Mouse (Mus musculus) CD4-positive helper T cell, adult 2 months (primary cell): Measurements from ENCODE around the gene Rb1.

Experiments used
- DNase-seq: peaks from one replicate; pipeline ENCODE4 v3.0.0-alpha.2; 2012; ENCODE audit warnings: low read depth, missing footprints, low spot score

Rb1 gene

DNA sequence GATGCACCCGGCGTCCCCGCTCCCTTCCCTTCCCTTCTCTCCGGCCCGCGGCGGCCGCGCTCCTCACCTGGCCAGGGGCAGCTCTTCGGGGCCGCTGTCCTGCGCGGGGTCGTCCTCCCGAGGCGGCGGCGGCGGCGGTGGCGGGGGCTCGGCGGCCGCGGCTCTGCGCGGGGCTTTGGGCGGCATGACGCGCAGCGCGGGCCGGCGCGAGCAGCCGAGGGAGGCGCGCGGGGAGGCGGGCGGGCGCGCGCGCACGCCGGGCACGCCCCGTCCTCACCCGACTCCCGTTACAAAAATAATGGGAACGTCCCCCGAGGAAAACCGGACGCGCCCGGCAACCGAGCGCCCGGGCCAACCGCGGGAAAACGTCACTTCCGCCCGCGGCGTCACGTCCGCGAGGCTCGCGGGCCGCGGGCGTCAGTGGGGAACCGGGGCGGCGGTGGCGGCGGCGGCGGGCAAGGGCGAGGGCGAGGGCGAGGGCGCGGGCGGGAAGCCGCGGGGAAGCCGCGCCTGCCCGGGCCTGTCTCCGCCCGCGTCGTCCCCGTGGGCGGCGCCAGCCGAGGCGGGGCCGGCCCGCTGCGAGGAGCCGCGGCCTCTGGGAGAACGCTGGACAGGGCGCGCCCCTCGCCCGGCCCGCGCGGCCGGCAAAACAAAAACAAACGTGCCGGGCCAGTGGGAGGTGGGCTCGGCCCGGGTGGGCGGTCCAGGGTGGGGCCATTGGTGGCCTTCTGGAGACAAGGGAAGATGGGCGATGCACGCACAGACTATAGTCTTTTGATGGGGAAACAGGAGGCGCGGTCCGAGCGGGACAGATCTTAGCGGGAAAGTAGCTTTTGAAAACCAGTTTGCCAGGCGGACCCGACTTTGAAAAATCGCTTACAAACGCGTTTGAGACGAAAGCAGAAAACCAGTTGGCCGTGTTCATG lies at the start of gene Rb1:
Gene Rb1, minus strand, starts transcription at position 367 of the 926 bp plus-strand sequence.
- peak; percentile 89 for DNase-seq

GRCm38 (mm10) chr14:73374315-73374890 lies 48.8 kb upstream of the Rb1 start:
- no peak for DNase-seq

DNA sequence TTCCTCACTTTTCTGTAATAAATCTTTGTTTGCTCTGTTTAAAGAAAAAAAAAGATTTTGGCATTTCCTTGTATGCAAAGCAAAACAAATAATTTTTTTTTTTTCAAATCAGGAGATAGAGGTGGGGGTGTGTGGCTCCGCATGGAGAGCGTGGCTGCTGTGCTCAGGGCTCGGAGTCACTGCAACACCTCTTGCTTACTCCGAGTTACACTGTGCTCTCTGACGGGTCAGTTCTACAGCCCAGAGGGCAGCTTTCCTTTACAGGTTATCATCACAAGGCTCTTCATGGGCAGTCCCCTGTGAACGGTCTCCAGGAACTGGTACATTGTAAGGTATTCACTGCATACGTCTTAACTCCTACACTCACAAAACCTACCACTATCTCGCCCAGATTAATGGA lies 48.0 kb upstream of the Rb1 start:
- no peak for DNase-seq

DNA sequence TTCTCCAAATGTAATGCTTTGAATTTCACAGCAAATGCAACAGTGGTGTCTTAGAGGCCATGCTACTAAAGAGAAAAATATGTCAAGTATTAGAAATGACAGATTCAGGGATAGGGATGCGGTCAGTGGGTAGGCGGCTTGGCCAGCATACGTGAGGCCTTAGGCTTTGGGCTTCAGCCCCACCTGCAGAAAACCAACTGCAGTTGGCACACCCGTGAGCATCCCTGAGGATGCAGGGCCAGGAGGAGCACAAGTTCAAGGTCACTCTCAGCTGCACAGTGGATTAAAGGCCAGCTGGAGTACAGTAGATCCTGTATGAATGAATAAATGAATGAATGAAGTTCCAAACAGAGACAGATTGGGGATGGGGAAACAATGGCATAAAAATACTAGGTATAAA lies 47.4 kb upstream of the Rb1 start:
- no peak for DNase-seq

DNA sequence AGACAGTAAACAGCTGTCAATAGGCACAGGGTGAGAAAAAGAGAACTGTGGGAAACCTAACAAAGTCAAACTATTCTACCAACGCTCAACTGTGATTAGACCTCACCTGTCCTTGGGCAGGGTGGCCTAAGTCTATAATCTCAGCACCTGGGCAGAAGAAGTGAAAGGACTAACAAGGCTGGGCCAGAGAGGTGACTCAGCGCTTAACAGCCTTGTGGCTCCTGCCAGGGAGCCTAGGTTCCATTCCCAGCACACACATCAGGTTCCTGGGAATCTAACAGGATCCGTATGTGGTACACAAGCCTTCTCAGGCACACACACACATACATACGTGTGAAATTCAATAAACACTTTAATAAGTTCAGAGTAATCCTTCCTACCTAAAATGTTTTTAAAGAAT lies 46.0 kb upstream of the Rb1 start:
- DNase-seq = no peak

GRCm38 (mm10) chr14:73370695-73371372 lies 45.2 kb upstream of the Rb1 start:
- no peak for DNase-seq

- DNase-seq = no peak
Observed at GRCm38 (mm10) chr14:73370078-73370670, 44.6 kb upstream of the Rb1 start.

DNA sequence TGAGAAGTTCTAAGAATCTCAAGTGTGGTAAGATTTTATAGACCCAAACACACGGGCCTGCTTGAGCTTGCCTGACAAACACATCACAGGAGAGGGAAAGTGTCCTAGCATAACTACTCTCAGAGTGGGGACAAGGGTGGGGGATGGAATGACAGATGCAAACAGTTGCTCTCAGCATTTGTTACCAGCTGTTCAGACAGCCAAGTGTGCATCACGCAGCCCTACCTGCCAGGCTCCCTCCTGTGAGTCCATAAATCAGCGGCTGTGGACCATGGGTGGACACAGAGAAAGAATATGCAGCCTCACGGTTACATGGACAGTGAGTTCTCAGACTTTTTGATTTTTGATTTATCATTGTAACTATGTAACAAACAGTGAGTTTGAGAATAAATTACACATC lies 44.0 kb upstream of the Rb1 start:
- DNase-seq = no peak

- no peak for DNase-seq
Observed at GRCm38 (mm10) chr14:73368966-73369365, 43.3 kb upstream of the Rb1 start.

DNA sequence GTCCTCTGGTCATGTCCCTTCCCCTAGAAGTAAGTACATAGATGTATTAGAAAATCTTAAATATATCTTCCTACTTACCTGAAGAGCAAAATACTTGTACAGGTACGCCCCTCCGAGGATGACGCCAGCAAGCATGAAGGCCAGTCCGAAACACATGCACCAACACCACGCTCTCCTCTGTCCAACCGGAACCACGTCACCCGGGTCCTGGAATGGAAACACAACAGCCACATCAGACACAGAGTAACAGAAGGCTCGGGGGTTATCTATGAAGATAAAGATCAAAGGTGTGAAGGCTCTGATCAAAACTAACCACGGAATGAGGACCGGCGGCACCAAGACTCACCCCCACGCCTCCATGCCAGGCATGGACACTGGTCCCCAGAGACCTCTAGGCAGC lies 42.6 kb upstream of the Rb1 start:
- DNase-seq = no peak

DNA sequence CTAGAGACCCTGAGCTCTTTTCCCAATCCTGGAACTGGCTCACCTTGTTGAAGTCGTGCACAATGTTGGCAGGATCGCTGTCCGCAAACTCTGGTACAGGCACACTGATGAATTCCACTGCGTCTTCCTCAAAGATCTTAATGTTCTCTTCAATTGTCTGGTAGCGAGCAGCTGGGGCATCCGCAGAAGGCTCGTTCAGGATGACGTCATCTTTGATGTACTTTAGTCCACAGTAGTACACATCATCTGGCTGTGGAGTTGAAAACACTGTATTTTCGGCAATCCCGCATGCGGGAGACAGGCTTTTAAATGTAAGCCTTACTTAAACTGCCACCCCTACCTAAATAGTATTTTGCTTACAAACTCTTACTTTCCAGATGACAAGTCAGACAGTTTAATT lies 40.7 kb upstream of the Rb1 start:
- no peak for DNase-seq

DNA sequence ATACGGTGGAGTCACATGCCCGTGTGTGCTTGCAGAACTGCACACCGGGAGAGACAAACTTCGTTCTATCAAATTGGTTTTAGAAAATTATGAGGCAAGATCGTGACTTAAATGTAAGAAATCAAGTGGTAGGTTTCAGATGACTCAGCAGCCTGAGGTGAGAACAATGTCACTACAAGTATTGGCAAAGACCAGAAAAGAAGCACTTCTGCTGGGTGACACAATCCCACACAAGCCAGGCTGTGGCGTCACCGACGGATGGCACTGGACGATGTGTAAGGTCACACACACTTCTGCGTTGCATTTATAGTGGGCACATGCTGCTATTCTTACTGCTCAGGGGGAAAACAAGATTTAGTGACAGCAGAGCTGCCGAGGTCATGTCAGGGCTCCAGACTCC lies 38.2 kb upstream of the Rb1 start:
- no peak for DNase-seq

- DNase-seq = no peak
Observed at GRCm38 (mm10) chr14:73354700-73355099, 29.1 kb upstream of the Rb1 start.

- no peak for DNase-seq
Observed at GRCm38 (mm10) chr14:73351118-73351517, 25.5 kb upstream of the Rb1 start.

DNA sequence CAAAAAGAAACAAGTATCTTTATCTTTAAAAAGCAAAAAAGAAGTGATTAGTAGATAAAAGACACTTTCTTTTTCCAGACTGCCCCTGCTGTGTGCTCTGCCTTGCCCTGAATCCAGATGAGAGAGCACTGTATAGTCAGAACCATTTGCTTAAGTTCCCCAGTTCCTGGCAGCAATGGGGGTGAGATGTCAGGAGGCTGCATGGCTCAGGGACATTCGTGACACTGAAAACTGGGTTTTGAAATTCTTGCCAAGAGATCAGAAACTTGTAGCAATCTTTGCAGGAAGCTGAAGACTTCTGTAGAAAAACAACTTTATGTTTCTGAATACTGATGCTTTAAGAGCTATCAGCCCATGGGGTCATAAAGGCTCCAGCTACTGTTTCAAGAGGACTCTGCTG lies 24.4 kb upstream of the Rb1 start:
- DNase-seq = peak; percentile 30

GRCm38 (mm10) chr14:73349061-73349670 lies 23.5 kb upstream of the Rb1 start:
- DNase-seq = peak; percentile 68

DNA sequence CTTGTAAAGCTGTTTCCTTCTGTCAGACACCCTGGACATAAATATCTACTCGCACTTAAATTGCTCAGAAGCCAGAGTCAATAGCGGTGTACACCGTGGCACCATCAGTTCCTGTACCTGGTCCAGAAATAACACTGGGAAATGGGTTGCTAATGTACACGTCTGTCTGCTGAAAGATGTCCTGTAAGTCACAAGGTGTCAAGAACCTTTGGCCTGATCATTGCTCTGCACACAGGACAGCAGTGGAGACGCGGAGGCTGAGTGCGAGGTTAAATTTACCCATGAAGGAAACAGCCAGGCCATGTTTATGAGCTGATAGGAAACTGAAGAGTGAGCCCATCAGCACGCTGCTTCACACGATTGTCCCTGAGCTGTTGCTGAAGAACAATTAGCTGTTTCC lies 21.7 kb upstream of the Rb1 start:
- no peak for DNase-seq

GRCm38 (mm10) chr14:73345614-73346013 lies 20.0 kb upstream of the Rb1 start:
- DNase-seq = no peak

GRCm38 (mm10) chr14:73340051-73340755 lies 14.6 kb upstream of the Rb1 start:
- DNase-seq = peak; percentile 51

- DNase-seq = peak; percentile 32
Observed at GRCm38 (mm10) chr14:73339615-73340014, 14.0 kb upstream of the Rb1 start.
